Mouse (Mus musculus) frontal cortex, adult (tissue): Measurements from ENCODE around the gene Susd2.

Source experiments
- ATAC-seq: cut with Nextera tagmentation; 2 replicates; pipeline ENCODE4 v1.9.2; 2017; ENCODE audit warnings: mild to moderate bottlenecking, moderate library complexity, mixed read lengths; ENCODE audit not compliant: low TSS enrichment

Gene Susd2

GRCm38 (mm10) chr10:75643741-75644343, at the start of gene Susd2:
TSS of gene Susd2 (minus strand) at chr10:75644008.
- peak; percentile 31 for ATAC-seq

- ATAC-seq = no peak
Observed at GRCm38 (mm10) chr10:75688598-75688997, 44.8 kb upstream of the Susd2 start.

GRCm38 (mm10) chr10:75686724-75687123, 42.9 kb upstream of the Susd2 start:
- ATAC-seq = no peak

GRCm38 (mm10) chr10:75684035-75685004, 40.5 kb upstream of the Susd2 start:
- ATAC-seq = peak; percentile 77

GRCm38 (mm10) chr10:75680574-75681001, 36.8 kb upstream of the Susd2 start:
- peak; percentile 13 for ATAC-seq

GRCm38 (mm10) chr10:75679204-75679603, 35.4 kb upstream of the Susd2 start:
- ATAC-seq = no peak

- peak; percentile 76 for ATAC-seq
Observed at GRCm38 (mm10) chr10:75677989-75678388, 34.2 kb upstream of the Susd2 start.

GRCm38 (mm10) chr10:75677571-75677970, 33.8 kb upstream of the Susd2 start:
- no peak for ATAC-seq

- no peak for ATAC-seq
Observed at GRCm38 (mm10) chr10:75676819-75677565, 33.2 kb upstream of the Susd2 start.

GRCm38 (mm10) chr10:75676286-75676685, 32.5 kb upstream of the Susd2 start:
- ATAC-seq = no peak

GRCm38 (mm10) chr10:75675594-75675993, 31.8 kb upstream of the Susd2 start:
- no peak for ATAC-seq

- ATAC-seq = no peak
Observed at GRCm38 (mm10) chr10:75669936-75670335, 26.1 kb upstream of the Susd2 start.

- 0 out of 2 replicates have a peak, but pooled peaks have one; percentile 8 for ATAC-seq
Observed at GRCm38 (mm10) chr10:75667911-75668270, 24.1 kb upstream of the Susd2 start.

- ATAC-seq = peak; percentile 56
Observed at GRCm38 (mm10) chr10:75667115-75667910, 23.5 kb upstream of the Susd2 start.

- peak; percentile 36 for ATAC-seq
Observed at GRCm38 (mm10) chr10:75666451-75667030, 22.7 kb upstream of the Susd2 start.

GRCm38 (mm10) chr10:75664673-75665270, 21.0 kb upstream of the Susd2 start:
- no peak for ATAC-seq

- no peak for ATAC-seq
Observed at GRCm38 (mm10) chr10:75662575-75662974, 18.8 kb upstream of the Susd2 start.

- ATAC-seq = no peak
Observed at GRCm38 (mm10) chr10:75661876-75662275, 18.1 kb upstream of the Susd2 start.

GRCm38 (mm10) chr10:75661381-75661780, 17.6 kb upstream of the Susd2 start:
- no peak for ATAC-seq

- ATAC-seq = no peak
Observed at GRCm38 (mm10) chr10:75657772-75658171, 14.0 kb upstream of the Susd2 start.

- no peak for ATAC-seq
Observed at GRCm38 (mm10) chr10:75657165-75657564, 13.4 kb upstream of the Susd2 start.
